Mouse (Mus musculus): ENCODE results near the gene Ern1.

DNA sequence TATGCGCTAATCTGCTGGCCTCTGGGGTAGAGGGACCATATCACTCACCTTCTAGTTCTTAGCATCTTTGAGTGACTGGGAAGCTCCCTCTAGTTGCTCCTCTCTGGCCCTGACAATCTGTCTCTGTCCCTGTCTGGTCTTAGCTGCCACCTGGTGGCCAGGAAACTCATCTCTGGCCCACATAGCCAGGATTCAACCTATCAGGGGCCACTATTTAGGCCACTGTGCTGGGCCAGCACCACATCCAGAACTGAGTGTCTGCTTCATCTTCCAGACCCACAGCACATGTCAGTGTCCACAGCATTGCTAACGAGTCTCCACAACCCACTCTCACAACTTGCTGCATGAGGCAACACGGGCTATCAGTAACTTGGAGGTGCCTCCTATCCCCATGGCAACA lies 90.0 kb downstream of the Ern1 start:
- TF ChIP-seq EP300 (IDR thresholded peaks at IDR 0.05; ENCODE audit: low read depth) (no peak), CTCF (IDR thresholded peaks at IDR 0.05; ENCODE audit: low read depth) (peak; percentile 66)
